Mouse (Mus musculus) bone marrow macrophage, adult 2 months (primary cell): Measurements from ENCODE around the gene Ddn.

Source experiments
- CTCF ChIP-seq: IDR thresholded peaks from 2 replicates; pipeline ENCODE4 v1.5.1; 2012; ENCODE audit warnings: low read depth, mild to moderate bottlenecking, low read length, moderate library complexity
- POLR2A ChIP-seq: IDR thresholded peaks from 2 replicates; pipeline ENCODE4 v1.6.1; 2012; ENCODE audit warnings: mild to moderate bottlenecking, low read depth, low read length, borderline replicate concordance

DNA sequence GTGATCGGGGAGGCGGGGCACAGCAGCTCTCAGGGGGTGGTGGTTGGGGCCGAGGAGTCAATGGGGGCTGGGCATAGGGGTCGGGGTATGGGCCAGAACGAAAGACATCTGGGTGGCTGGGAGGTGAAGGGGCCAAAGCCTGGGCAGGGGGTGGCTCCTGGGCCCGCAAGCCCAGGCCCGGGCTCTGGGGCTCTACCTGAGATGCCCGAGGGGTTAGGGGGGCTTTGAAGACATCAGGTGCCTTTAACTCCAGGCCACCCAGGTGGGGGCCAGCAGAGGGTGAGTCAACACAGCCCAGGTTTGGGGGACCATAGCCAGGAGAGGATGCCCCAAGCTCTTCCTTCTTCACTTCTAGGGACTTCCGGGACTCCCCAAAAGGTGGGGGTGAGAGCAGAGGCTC lies 43.4 kb upstream of the Ddn start:
- no peak for TF ChIP-seq CTCF
- TF ChIP-seq POLR2A, result no peak
